Mouse (Mus musculus) liver, embryonic 13.5 days (tissue): ENCODE measurements around the gene Slf2. TPM values are rescaled to one million over a fixed set of nuclear protein-coding genes. Genes with fewer than 3 reads are reported as not detected.
A peak's percentile ranks its signal among the peaks of the same experiment; 100 is the strongest.

ENCODE experiments used
- ATAC-seq: fragments of 200-750 bp; cut with Nextera tagmentation; 2 replicates; pipeline ENCODE4 v1.8.0; 2017; ENCODE audit warnings: low read depth, mild to moderate bottlenecking, moderate number of reproducible peaks, moderate library complexity
- DNase-seq: peaks from one replicate; pipeline ENCODE4 v3.0.0; 2022
- H3K27ac ChIP-seq: fragments of 300-500 bp; sonication (generic); 2 replicates; pipeline ENCODE4 v1.5.1; 2015; ENCODE audit warnings: moderate library complexity, mild to moderate bottlenecking, inconsistent platforms
- H3K27me3 ChIP-seq: fragments of 300-500 bp; sonication (generic); 2 replicates; pipeline ENCODE4 v1.6.1; 2015; ENCODE audit warnings: mild to moderate bottlenecking, inconsistent platforms
- H3K36me3 ChIP-seq: fragments of 300-500 bp; sonication (generic); 2 replicates; pipeline ENCODE4 v1.6.1; 2015; ENCODE audit warnings: mild to moderate bottlenecking, inconsistent platforms
- H3K4me1 ChIP-seq: fragments of 300-500 bp; sonication (generic); replicated peaks from 2 replicates; pipeline ENCODE4 v1.6.1; 2015; ENCODE audit warnings: inconsistent platforms
- H3K4me2 ChIP-seq: fragments of 300-500 bp; sonication (generic); 2 replicates; pipeline ENCODE4 v1.6.1; 2015; ENCODE audit warnings: inconsistent platforms, mild to moderate bottlenecking, moderate library complexity
- H3K4me3 ChIP-seq: fragments of 300-500 bp; sonication (generic); replicated peaks from 2 replicates; pipeline ENCODE4 v1.5.1; 2015; ENCODE audit warnings: mild to moderate bottlenecking, inconsistent platforms
- H3K9ac ChIP-seq: fragments of 300-500 bp; sonication (generic); 2 replicates; pipeline ENCODE4 v1.6.1; 2015; ENCODE audit warnings: mild to moderate bottlenecking, inconsistent platforms
- H3K9me3 ChIP-seq: fragments of 300-500 bp; sonication (generic); replicated peaks from 2 replicates; pipeline ENCODE4 v1.6.1; 2016; ENCODE audit warnings: inconsistent platforms
- WGBS: fragments of 180-500 bp; shearing (Covaris S2); methylation state at CpG from one replicate; pipeline ENCODE4 v1.1.7; 2015; ENCODE audit not compliant: insufficient replicate concordance; 5-methylcytosine and 5-hydroxymethylcytosine counted together
- polyA plus RNA-seq: library from polyadenylated mRNA; unstranded; fragments of >200 nt; fragmentation: Nextera tagmentation; extraction: Ambion mirVana; gene quantifications from 2 replicates; pipeline ENCODE4 v1.2.1, GENCODE M21; 2015

Gene Slf2
- polyA plus RNA-seq, 1 experiment from 2014 or later, result 12.6 TPM

GRCm38 (mm10) chr19:44931454-44931759, 456 bp downstream of the Slf2 start:
- Histone ChIP-seq H3K9ac (peak overlapping the region; percentile 87), H3K9me3 (no peaks in the 10 kb centered on the region), H3K27me3 (no peaks in the 10 kb centered on the region; the same call in 1 of the 2 replicates), H3K36me3 (peaks cover 29% of the 10 kb centered on the region), H3K4me1 (peaks cover 39% of the 10 kb centered on the region), H3K4me2 (peak overlapping the region; percentile 83), H3K27ac (peak overlapping the region; percentile 83), H3K4me3 (peak overlapping the region; percentile 87)
- under 1% methylated on average over 18 of the region's 18 CpGs for WGBS
- ATAC-seq (peak; percentile 87), DNase-seq (peak; percentile 84)

- no peaks in the 10 kb centered on the region for H3K9me3 ChIP-seq
- no peaks in the 10 kb centered on the region; the same call in 1 of the 2 replicates for H3K27me3 ChIP-seq
- H3K27ac ChIP-seq, result peak overlapping the region; percentile 37; the same call in 1 of the 2 replicates
- peak overlapping the region; percentile 64 for H3K9ac ChIP-seq
- WGBS, result 22% methylated on average over 5 of the region's 5 CpGs
- peak overlapping the region; percentile 87 for H3K4me3 ChIP-seq
- no peak for DNase-seq
- H3K36me3 ChIP-seq, result peaks cover 35% of the 10 kb centered on the region
- peak overlapping the region; percentile 83 for H3K4me2 ChIP-seq
- peaks cover 39% of the 10 kb centered on the region for H3K4me1 ChIP-seq
- no peak for ATAC-seq
Observed at GRCm38 (mm10) chr19:44932051-44932450, 1.1 kb downstream of the Slf2 start.

- ATAC-seq, result no peak
- Histone ChIP-seq H3K27ac (no peak overlapping the region), H3K4me2 (0 out of 2 replicates have a peak overlapping the region, but pooled peaks have one; percentile 46), H3K9me3 (no peaks in the 10 kb centered on the region), H3K4me3 (no peak overlapping the region; the same call in 1 of the 2 replicates), H3K9ac (peak overlapping the region; percentile 49; the same call in 1 of the 2 replicates), H3K27me3 (no peaks in the 10 kb centered on the region), H3K4me1 (peaks cover 30% of the 10 kb centered on the region), H3K36me3 (peaks cover 42% of the 10 kb centered on the region)
- DNase-seq, result no peak
- WGBS, result 71% methylated on average over 1 of the region's 1 CpGs
Observed at GRCm38 (mm10) chr19:44933136-44933535, 2.2 kb downstream of the Slf2 start.

- no peak overlapping the region for H3K27ac ChIP-seq
- no peak overlapping the region for H3K4me2 ChIP-seq
- H3K9ac ChIP-seq, result no peak overlapping the region
- DNase-seq, result no peak
- no peak for ATAC-seq
- H3K9me3 ChIP-seq, result no peaks in the 10 kb centered on the region
- H3K4me1 ChIP-seq, result no peaks in the 10 kb centered on the region
- WGBS, result 91% methylated on average over 2 of the region's 2 CpGs
- H3K27me3 ChIP-seq, result no peaks in the 10 kb centered on the region
- no peak overlapping the region for H3K4me3 ChIP-seq
- peaks cover 81% of the 10 kb centered on the region for H3K36me3 ChIP-seq
Observed at GRCm38 (mm10) chr19:44959633-44960032, 28.7 kb downstream of the Slf2 start.

- Histone ChIP-seq H3K4me3 (no peak overlapping the region), H3K4me2 (no peak overlapping the region), H3K36me3 (peaks cover 80% of the 10 kb centered on the region), H3K9ac (no peak overlapping the region), H3K4me1 (no peaks in the 10 kb centered on the region), H3K27ac (no peak overlapping the region), H3K9me3 (no peaks in the 10 kb centered on the region), H3K27me3 (no peaks in the 10 kb centered on the region)
- DNase-seq (no peak), ATAC-seq (no peak)
- WGBS, result 85% methylated on average over 1 of the region's 1 CpGs
Observed at GRCm38 (mm10) chr19:44965978-44966377, 35.0 kb downstream of the Slf2 start.

- peaks cover 87% of the 10 kb centered on the region for H3K36me3 ChIP-seq
- no peak overlapping the region for H3K4me3 ChIP-seq
- no peak for DNase-seq
- no peaks in the 10 kb centered on the region for H3K4me1 ChIP-seq
- H3K27me3 ChIP-seq, result no peaks in the 10 kb centered on the region
- no peak overlapping the region for H3K27ac ChIP-seq
- no peak overlapping the region for H3K4me2 ChIP-seq
- H3K9ac ChIP-seq, result no peak overlapping the region
- no peak for ATAC-seq
- WGBS, result 79% methylated on average over 3 of the region's 3 CpGs
- H3K9me3 ChIP-seq, result no peaks in the 10 kb centered on the region
Observed at GRCm38 (mm10) chr19:44968329-44968728, 37.4 kb downstream of the Slf2 start.

GRCm38 (mm10) chr19:44976636-44977035, 45.7 kb downstream of the Slf2 start:
- no peaks in the 10 kb centered on the region for H3K4me1 ChIP-seq
- no peak for ATAC-seq
- peaks cover 94% of the 10 kb centered on the region for H3K36me3 ChIP-seq
- no peaks in the 10 kb centered on the region for H3K9me3 ChIP-seq
- no peaks in the 10 kb centered on the region for H3K27me3 ChIP-seq
- no peak overlapping the region for H3K4me3 ChIP-seq
- no peak overlapping the region for H3K9ac ChIP-seq
- no peak overlapping the region for H3K4me2 ChIP-seq
- no peak for DNase-seq
- 77% methylated on average over 6 of the region's 6 CpGs for WGBS
- no peak overlapping the region for H3K27ac ChIP-seq

- DNase-seq (no peak), ATAC-seq (no peak)
- Histone ChIP-seq H3K27ac (no peak overlapping the region), H3K4me3 (no peak overlapping the region), H3K4me1 (no peaks in the 10 kb centered on the region), H3K9me3 (no peaks in the 10 kb centered on the region), H3K4me2 (no peak overlapping the region), H3K9ac (no peak overlapping the region), H3K36me3 (peaks cover 94% of the 10 kb centered on the region), H3K27me3 (no peaks in the 10 kb centered on the region)
- WGBS, result 80% methylated on average over 6 of the region's 6 CpGs
Observed at GRCm38 (mm10) chr19:44977148-44977547, 46.2 kb downstream of the Slf2 start.

- H3K4me1 ChIP-seq, result peaks cover 12% of the 10 kb centered on the region; the same call in 1 of the 2 replicates
- no peak overlapping the region for H3K4me2 ChIP-seq
- no peak overlapping the region for H3K4me3 ChIP-seq
- no peaks in the 10 kb centered on the region for H3K9me3 ChIP-seq
- H3K27ac ChIP-seq, result no peak overlapping the region
- H3K36me3 ChIP-seq, result peaks cover 60% of the 10 kb centered on the region
- H3K27me3 ChIP-seq, result no peaks in the 10 kb centered on the region
- ATAC-seq, result no peak
- WGBS, result 70% methylated on average over 2 of the region's 2 CpGs
- no peak for DNase-seq
- H3K9ac ChIP-seq, result no peak overlapping the region
Observed at GRCm38 (mm10) chr19:44980787-44981186, 49.8 kb downstream of the Slf2 start.

- peaks cover 23% of the 10 kb centered on the region for H3K4me1 ChIP-seq
- no peak overlapping the region for H3K4me2 ChIP-seq
- H3K27me3 ChIP-seq, result peaks cover 7% of the 10 kb centered on the region
- DNase-seq (no peak), ATAC-seq (no peak)
- H3K4me3 ChIP-seq, result no peak overlapping the region
- H3K27ac ChIP-seq, result no peak overlapping the region
- H3K36me3 ChIP-seq, result peaks cover 42% of the 10 kb centered on the region
- no peaks in the 10 kb centered on the region for H3K9me3 ChIP-seq
- 69% methylated on average over 7 of the region's 7 CpGs for WGBS
- no peak overlapping the region for H3K9ac ChIP-seq
Observed at GRCm38 (mm10) chr19:44982477-44983115, 51.6 kb downstream of the Slf2 start.

GRCm38 (mm10) chr19:44983366-44983765, 52.4 kb downstream of the Slf2 start:
- Histone ChIP-seq H3K9me3 (no peaks in the 10 kb centered on the region), H3K27ac (no peak overlapping the region), H3K4me3 (no peak overlapping the region), H3K36me3 (peaks cover 34% of the 10 kb centered on the region), H3K4me1 (peaks cover 25% of the 10 kb centered on the region), H3K27me3 (peaks cover 14% of the 10 kb centered on the region), H3K4me2 (no peak overlapping the region), H3K9ac (no peak overlapping the region)
- DNase-seq (no peak), ATAC-seq (no peak)
- 79% methylated on average over 6 of the region's 6 CpGs for WGBS

- H3K36me3 ChIP-seq, result peaks cover 26% of the 10 kb centered on the region
- H3K27ac ChIP-seq, result no peak overlapping the region
- ATAC-seq, result no peak
- no peak overlapping the region for H3K4me3 ChIP-seq
- H3K9me3 ChIP-seq, result no peaks in the 10 kb centered on the region
- no peak overlapping the region for H3K9ac ChIP-seq
- peaks cover 27% of the 10 kb centered on the region for H3K4me1 ChIP-seq
- WGBS, result 81% methylated on average over 4 of the region's 4 CpGs
- DNase-seq, result no peak
- peaks cover 25% of the 10 kb centered on the region for H3K27me3 ChIP-seq
- no peak overlapping the region for H3K4me2 ChIP-seq
Observed at GRCm38 (mm10) chr19:44984420-44984819, 53.5 kb downstream of the Slf2 start.
